Mouse (Mus musculus) bone marrow macrophage, adult 2 months (primary cell): ENCODE results near the gene D7Ertd443e.

Experiments
- CTCF ChIP-seq: IDR thresholded peaks from 2 replicates; pipeline ENCODE4 v1.5.1; 2012; ENCODE audit warnings: low read depth, mild to moderate bottlenecking, low read length, moderate library complexity
- POLR2A ChIP-seq: IDR thresholded peaks from 2 replicates; pipeline ENCODE4 v1.6.1; 2012; ENCODE audit warnings: mild to moderate bottlenecking, low read depth, low read length, borderline replicate concordance

GRCm38 (mm10) chr7:134396769-134397168 lies 11.3 kb upstream of the D7Ertd443e start:
- TF ChIP-seq CTCF (no peak), POLR2A (no peak)
